Mouse (Mus musculus): ENCODE results near the gene Slc31a2.

- TF ChIP-seq EP300 (IDR thresholded peaks at IDR 0.05; ENCODE audit: low read length) (no peak), CTCF (conservative IDR thresholded peaks at IDR 0.05 in 1 of 2, IDR thresholded peaks at IDR 0.05 in 1 of 2; ENCODE audit: low read depth in 2 of 2, low read length in 2 of 2) (no peak), POLR2A (IDR thresholded peaks at IDR 0.05; ENCODE audit: low read depth, low read length) (no peak), KAT2A (IDR thresholded peaks at IDR 0.05; ENCODE audit: insufficient replicate concordance, low read length) (no peak), USF2 (conservative IDR thresholded peaks at IDR 0.05; ENCODE audit: low read depth, low read length) (no peak), POLR2AphosphoS2 (IDR thresholded peaks at IDR 0.05; ENCODE audit: low read depth, low read length) (no peak), E2F4 (IDR thresholded peaks at IDR 0.05; ENCODE audit: insufficient replicate concordance, low read depth, low read length) (no peak)
Observed at GRCm38 (mm10) chr4:62306301-62306700, 43.9 kb downstream of the Slc31a2 start.
